Mouse (Mus musculus) macrophage (primary cell): Measurements from ENCODE around the gene Cdhr3. TPM values are rescaled to one million over a fixed set of nuclear protein-coding genes. Genes with fewer than 3 reads are reported as not detected.
"Not testable (repeated sequence)": the region's sequence is repeated elsewhere in the genome, so short reads cannot be mapped to it uniquely, and the experiment has no call there.

Experiments used
- H3K27ac ChIP-seq: fragments of 350-480 bp; formaldehyde crosslinking; 2 replicates; pipeline ENCODE4 v1.9.0; 2021
- H3K36me3 ChIP-seq: fragments of 350-480 bp; formaldehyde crosslinking; 2 replicates; pipeline ENCODE4 v1.9.0; 2021; ENCODE audit errors: inconsistent target
- H3K4me3 ChIP-seq: fragments of 350-480 bp; formaldehyde crosslinking; 2 replicates; pipeline ENCODE4 v1.9.0; 2021; ENCODE audit errors: inconsistent target
- H3K79me2 ChIP-seq: fragments of 350-480 bp; formaldehyde crosslinking; 2 replicates; pipeline ENCODE4 v1.9.0; 2021; ENCODE audit errors: inconsistent target
- whole genome bisulfite sequencing: methylation state at CpG from one replicate; pipeline ENCODE4 v1.1.7; 2026; ENCODE audit warnings: inconsistent platforms; ENCODE audit not compliant: missing documents; 5-methylcytosine and 5-hydroxymethylcytosine counted together
- polyA plus RNA-seq: library from polyadenylated mRNA; stranded (reverse); fragments of 250-400 nt; gene quantifications from 3 replicates; pipeline ENCODE4 v1.2.4, GENCODE M21; 2018; ENCODE audit warnings: inconsistent platforms

Gene Cdhr3
- polyA plus RNA-seq, 1 experiment from 2014 or later, result not detected

DNA sequence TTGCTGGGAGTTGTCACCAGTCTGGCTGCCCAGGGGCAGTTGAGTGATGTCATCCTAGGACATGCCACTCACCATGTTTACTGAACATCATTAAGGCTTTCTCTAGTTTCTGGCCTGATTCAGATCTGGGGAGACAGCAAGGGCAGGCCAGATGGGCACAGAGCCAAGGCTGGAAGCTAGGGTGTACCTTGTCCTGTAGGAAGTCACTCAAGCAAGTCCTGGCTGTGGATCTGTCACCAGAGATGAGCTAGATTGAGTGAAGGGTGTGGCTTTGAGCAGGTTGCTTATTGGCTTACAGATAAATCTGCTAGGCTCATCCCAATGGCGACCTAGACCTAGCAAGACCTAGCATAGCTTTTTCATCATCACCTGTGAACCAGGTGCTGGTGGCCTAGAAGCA is 77.6 kb downstream of the Cdhr3 start:
- Histone ChIP-seq H3K36me3 (no peaks in the 10 kb centered on the region), H3K79me2 (no peaks in the 10 kb centered on the region), H3K4me3 (no peak overlapping the region), H3K27ac (no peak overlapping the region)
- 89% methylated on average over 1 of the region's 1 CpGs for WGBS

DNA sequence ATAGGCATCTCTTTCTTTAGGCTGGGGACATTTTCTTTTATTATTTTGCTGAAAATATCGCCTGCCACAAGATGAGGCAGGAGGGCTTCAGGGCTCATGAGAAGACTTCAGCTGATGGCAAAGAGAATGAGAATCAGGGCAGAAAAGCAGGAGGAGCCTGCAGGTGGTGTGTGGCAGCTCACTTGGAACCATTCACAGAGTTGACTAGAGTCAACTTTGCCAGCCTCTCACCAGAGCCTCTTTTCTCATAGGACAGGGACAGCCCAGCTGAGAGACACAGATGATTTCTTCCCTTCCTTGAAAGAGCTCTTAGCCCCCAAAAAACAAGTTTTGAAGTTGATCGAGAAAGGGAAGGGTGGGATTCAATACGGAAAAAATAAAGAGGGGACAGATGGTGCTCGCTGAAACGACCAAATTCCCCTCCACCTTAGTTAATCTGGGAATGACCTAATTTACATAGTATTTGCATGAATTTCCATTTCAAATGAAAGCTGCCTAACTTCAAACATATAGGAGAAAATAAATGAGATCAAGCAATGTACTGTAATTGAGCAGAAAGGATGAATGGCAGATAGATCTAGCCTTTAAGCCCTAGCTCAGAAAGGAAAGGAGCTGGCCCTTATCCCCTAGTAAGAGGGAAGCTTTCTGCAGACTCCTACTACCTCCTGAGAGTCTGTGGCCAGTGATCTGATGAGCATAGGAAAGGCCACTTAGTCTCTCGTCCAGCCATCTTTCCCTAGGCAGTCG is 78.5 kb downstream of the Cdhr3 start:
- WGBS, result 76% methylated on average over 7 of the region's 7 CpGs
- H3K4me3 ChIP-seq, result no peak overlapping the region
- no peak overlapping the region for H3K27ac ChIP-seq
- no peaks in the 10 kb centered on the region for H3K79me2 ChIP-seq
- H3K36me3 ChIP-seq, result no peaks in the 10 kb centered on the region

DNA sequence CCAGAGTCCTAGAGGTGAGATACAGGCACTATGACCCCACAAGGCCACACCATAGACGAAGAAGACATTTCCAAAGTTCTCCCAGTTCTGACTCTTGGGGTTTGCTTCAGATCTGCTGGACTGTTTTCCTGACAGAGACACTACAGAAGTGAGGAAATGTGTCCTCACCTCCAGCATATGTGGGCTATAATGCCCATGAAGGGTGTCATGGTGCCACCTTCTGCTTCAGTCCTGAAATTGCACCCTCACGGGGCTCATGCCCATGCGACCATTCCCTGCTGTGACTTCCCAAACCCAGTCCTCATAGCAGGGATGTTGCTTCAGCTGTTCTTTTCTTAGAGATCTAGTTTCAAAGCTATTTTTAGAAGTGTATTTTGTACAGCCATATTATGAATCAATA is 82.6 kb downstream of the Cdhr3 start:
- WGBS, result 21% methylated on average over 3 of the region's 3 CpGs
- no peak overlapping the region for H3K27ac ChIP-seq
- no peaks in the 10 kb centered on the region for H3K36me3 ChIP-seq
- H3K79me2 ChIP-seq, result no peaks in the 10 kb centered on the region
- no peak overlapping the region for H3K4me3 ChIP-seq

DNA sequence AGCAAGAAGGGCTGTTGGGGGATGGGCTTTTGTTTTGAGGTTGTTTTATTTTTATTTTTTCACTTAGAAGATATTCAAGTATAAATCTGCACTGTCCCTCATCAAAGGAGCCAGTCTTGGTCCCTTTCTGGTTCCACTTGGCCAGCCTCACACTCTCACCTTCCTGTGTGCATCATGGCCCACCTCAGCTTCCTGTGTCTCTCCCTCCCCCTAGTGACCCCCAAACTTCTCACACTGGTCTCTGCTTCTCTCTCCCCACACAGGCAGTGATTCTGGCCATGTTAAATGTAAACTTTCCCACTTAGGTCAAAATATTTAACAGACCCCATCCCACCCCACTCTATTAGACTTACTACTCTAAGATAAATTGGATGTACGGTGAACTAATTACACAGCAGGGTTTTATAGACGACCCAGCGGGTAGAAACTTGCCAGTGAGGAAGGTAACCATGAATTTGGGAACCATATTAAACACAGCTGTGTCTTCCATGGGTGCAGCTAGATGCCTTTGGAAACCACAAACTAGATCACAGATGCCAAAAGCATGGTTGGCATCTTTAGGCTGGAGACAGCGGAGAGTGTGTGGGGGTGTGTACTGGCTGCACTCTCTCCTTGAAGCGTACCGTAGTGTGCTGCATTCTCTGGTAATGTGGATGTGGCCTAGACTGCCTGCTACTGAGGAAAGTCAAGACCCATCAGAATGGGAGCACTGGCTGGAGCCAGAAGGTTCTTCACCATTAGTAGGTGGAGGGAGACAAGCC is 83.3 kb downstream of the Cdhr3 start:
- WGBS, result 76% methylated on average over 5 of the region's 6 CpGs
- no peaks in the 10 kb centered on the region for H3K36me3 ChIP-seq
- H3K27ac ChIP-seq, result no peak overlapping the region
- no peaks in the 10 kb centered on the region for H3K79me2 ChIP-seq
- no peak overlapping the region for H3K4me3 ChIP-seq

DNA sequence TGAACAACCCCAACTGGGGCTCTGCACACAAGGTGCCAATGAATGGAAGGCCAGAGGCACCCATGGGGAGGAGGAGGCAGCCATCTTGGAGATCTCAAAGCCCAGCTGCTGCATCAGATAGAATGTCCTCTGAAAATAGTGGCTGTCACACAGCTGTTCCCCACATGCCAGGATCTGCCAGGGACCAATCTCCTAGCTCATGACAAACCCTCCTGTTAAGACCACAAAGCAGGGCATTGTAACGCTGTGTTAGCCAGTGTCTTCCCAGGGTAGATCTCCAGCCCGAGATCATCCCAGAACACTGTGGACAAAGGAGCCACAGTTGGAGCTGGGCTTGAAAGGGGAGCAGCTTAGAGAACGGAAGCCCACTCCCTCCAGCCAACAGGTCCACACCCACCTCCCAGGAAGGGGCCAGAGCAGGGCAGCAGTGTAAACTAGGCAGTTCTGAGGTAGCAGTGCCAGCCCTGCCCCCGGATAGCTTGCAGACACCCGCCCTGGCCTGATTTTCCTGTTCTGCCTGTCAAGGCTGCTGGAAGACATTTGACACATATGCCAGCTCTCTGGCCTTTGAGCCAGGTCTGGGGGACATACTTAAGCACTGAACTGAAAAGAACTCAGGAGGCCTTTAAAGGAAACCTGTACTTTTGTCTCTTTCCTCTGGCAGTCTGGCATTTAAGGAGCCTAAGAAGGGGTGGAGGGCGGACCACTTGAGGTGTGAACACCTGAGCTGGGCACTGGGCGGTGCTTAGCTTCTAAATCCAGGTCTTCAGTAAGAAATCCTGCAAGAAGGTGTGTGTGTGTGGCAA is 84.2 kb downstream of the Cdhr3 start:
- H3K79me2 ChIP-seq, result no peaks in the 10 kb centered on the region
- 65% methylated on average over 7 of the region's 7 CpGs for WGBS
- H3K36me3 ChIP-seq, result no peaks in the 10 kb centered on the region
- H3K27ac ChIP-seq, result no peak overlapping the region
- no peak overlapping the region for H3K4me3 ChIP-seq

DNA sequence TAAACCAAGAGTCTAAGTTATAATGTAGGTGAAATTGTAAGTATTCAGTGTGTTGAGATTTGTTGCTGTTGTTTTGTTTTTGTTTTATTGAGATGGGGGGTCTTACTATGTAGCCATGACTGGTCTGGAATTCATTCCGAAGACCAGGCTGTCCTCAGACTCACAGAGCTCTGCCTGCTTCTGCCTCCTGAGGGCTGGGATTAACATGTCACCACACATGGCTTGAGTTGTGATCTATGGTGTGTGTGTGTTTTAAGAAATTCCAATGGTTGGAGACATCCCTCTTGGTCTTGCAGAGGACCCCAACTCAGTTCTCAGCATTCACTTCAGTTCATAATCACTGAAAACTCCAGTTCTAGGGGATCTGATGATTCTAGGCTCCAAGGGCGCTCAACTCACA is 85.5 kb downstream of the Cdhr3 start:
- Histone ChIP-seq H3K27ac (no peak overlapping the region), H3K36me3 (no peaks in the 10 kb centered on the region), H3K79me2 (no peaks in the 10 kb centered on the region), H3K4me3 (no peak overlapping the region)
- 90% methylated on average over 2 of the region's 2 CpGs for WGBS

DNA sequence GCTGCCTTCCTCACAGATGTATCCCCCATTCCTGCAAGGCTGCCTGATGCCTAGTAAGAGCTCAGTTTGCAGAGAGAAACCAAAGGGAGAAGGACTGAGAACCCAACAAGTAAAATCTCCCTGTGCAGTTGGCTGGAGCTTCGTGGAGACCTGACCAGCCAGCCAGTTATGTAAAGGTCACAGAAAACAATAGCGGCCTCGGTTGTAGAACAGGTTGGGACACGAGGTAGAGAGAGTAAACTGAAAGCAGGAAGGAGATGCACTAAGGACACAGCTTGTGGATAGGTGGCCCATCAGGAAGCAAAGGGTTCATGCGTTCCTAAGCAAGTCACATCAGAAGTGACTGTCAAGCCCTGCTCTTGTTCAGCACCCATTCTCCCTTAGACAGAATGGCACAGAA is 86.8 kb downstream of the Cdhr3 start:
- H3K4me3 ChIP-seq, result no peak overlapping the region

DNA sequence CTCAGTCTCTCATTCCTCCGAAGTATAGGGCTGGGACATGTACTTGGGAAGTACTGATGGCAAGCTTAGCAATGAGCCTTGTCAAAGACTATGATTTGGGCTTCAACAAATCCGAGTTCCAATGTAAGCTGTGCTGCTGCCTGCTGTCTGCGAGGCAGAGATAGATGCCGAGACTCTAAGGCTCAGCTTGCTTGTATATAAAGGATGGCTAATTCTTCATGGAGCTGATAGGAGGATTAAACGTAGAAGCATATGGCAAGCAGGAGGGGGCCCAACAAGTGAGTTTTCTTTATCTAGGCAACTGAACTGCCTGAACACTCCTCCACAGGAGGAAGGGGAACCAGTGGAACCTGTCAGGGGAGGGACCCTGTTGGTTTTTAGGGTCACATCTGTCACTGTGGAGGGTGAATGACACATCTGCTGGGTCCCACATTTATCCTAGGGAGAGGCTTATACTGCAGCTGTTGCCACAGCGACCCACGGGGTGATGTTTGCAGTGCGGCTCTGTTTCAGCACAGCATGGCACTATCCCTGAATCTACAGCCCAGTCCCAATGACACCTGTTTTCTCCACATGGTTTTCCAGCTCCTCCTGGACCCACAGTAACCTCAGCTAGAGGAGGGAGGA is 89.2 kb downstream of the Cdhr3 start:
- no peak overlapping the region for H3K27ac ChIP-seq
- no peaks in the 10 kb centered on the region for H3K79me2 ChIP-seq
- no peaks in the 10 kb centered on the region for H3K36me3 ChIP-seq
- H3K4me3 ChIP-seq, result no peak overlapping the region
- WGBS, result 94% methylated on average over 8 of the region's 8 CpGs

More for the DNA sequence above, 86.8 kb downstream of the Cdhr3 start:
- no peak overlapping the region for H3K27ac ChIP-seq
- H3K79me2 ChIP-seq, result no peaks in the 10 kb centered on the region
- no peaks in the 10 kb centered on the region for H3K36me3 ChIP-seq
- 89% methylated on average over 5 of the region's 5 CpGs for WGBS

DNA sequence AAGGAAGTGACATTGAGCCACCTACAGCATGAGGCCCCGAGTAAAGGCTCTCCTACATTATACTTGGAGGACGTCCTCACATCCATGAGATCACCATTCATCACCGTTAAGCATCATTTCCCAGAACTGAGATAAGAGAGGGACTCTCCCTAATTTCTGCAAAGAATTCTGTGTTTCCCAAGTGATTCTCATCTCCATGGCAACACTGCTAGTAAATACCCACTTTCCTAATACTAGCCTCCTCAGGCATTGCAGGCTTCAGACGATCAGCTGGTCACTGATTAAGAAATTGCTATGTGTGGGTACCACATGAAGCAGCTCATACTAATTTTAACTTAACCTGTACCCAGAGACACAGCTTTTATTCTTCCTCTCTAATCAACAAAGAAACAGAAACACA is 92.3 kb downstream of the Cdhr3 start:
- 79% methylated on average over 4 of the region's 4 CpGs for WGBS
- Histone ChIP-seq H3K36me3 (no peaks in the 10 kb centered on the region), H3K4me3 (no peak overlapping the region), H3K27ac (no peak overlapping the region), H3K79me2 (no peaks in the 10 kb centered on the region)

DNA sequence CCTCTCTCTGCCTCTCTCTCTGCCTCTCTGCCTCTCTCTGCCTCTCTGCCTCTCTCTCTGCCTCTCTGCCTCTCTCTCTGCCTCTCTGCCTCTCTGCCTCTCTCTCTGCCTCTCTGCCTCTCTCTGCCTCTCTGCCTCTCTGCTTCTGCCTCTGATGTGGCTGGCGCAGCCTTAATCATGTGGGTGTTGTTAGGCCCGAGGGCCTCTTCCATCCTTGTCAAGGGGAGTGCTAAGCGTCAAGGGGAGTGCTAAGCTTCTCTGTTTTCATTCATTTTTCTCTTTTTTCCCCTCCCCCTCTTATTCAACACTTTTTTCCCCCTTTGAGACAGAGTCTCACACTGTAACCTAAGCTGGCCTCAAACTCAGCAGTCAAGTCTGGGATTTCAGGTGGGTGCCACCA is 92.9 kb downstream of the Cdhr3 start:
- not testable (repeated sequence) for H3K4me3 ChIP-seq, H3K27ac ChIP-seq, H3K36me3 ChIP-seq, H3K79me2 ChIP-seq
- 74% methylated on average over 3 of the region's 3 CpGs for WGBS

DNA sequence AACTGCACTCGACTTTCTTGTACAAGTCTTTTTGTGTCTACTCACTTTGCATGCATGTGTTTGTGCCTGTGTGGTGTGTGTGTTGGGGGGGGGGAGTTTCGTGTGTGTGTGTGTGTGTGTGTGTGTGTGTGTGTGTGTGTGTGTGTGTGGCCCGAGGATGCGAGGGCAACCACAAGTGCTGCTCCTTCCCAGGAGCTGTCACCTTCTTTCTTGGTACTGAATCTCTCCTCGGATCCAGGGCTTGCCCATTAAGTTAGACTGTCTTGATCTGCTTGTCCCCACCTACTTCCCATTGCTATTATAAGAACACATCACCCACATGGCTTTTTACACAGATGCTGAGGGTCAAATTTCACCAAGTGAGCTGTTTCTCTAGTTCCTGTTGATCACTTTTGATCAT is 93.9 kb downstream of the Cdhr3 start:
- Histone ChIP-seq H3K4me3 (no peak overlapping the region), H3K36me3 (no peaks in the 10 kb centered on the region), H3K27ac (no peak overlapping the region), H3K79me2 (no peaks in the 10 kb centered on the region)
- 15% methylated on average over 4 of the region's 5 CpGs for WGBS

DNA sequence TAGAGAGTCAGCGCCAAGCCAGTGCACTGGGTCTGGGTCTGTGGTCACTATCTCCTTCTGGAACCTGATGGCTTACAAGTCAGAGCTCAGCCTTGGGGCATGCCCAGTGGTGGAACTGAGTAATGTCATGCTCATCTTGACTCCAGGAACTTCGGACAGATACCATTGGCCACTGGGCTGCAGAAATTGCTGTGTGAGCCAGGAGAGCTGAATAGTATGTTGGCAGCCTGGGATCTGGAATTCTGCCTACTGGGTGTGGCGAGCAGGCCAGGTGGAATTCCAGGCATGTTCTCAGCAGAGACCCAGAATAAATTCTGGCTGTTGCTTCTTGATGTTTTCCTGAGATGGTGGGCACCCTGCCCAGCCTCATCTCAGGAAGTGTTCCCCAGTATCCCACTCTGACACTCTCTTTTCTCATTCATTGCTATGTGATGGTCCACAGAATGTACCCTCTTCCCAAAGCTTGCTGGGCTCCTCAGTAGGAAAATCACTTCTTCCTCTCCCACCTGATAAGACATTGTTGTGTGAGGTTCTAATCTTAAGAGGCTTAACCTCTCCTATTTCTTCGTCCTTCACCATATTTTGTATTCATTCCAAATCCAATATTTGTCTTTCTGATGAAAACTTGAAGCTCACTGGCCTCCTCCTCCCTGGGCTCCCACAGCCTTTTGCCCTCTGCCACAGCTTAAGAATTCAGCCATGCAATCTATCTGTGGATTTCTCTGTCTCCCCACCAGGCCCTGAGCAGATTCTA is 97.4 kb downstream of the Cdhr3 start:
- no peaks in the 10 kb centered on the region for H3K36me3 ChIP-seq
- H3K4me3 ChIP-seq, result no peak overlapping the region
- no peak overlapping the region for H3K27ac ChIP-seq
- WGBS, result 91% methylated on average over 4 of the region's 4 CpGs
- no peaks in the 10 kb centered on the region for H3K79me2 ChIP-seq

DNA sequence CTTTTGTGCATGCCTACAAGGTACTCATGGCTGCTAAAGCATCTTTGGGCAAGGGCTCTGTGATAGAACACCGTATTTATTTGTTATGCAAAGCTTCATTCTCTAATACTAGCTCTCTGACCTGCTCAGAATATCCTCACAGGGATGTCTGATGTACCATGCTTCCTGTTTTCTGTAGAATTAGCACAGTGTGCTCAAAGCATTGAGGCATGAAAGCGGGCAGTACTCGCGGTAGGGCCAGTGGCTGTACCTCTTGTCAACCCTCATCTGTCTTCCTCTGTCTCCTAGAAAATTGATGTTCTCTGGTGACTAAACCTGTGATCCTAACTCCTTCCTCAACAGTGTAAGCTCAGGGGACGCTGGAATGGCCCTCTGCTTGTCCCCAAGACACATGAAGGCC is 98.6 kb downstream of the Cdhr3 start:
- Histone ChIP-seq H3K4me3 (no peak overlapping the region), H3K79me2 (no peaks in the 10 kb centered on the region), H3K36me3 (no peaks in the 10 kb centered on the region), H3K27ac (no peak overlapping the region)
- 91% methylated on average over 5 of the region's 5 CpGs for WGBS

DNA sequence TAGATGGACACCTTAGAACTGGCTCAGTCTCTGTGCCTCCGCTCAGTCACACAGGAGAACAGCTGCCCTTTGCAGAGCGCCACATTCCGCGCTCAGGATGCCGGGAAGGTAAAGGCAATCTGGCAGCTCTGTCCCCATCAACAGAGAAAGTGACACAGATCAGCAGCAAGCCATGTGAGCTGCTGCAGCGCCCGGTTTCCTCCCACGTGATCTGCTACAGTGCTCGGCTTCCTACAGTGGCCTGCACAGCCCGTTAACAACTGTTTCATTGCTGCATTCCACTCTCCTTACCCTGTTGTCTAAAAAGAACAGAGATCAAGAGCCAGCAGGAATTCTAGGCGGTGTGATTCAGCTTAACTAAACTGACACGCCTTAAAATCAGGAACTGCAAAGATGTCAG is 102.9 kb downstream of the Cdhr3 start:
- 70% methylated on average over 12 of the region's 12 CpGs for WGBS
- no peak overlapping the region for H3K27ac ChIP-seq

More for the DNA sequence above, 102.9 kb downstream of the Cdhr3 start:
- Histone ChIP-seq H3K36me3 (no peaks in the 10 kb centered on the region), H3K4me3 (no peak overlapping the region), H3K79me2 (no peaks in the 10 kb centered on the region)
